Mouse (Mus musculus): ENCODE data around the gene Ikzf1.

Ikzf1 gene

DNA sequence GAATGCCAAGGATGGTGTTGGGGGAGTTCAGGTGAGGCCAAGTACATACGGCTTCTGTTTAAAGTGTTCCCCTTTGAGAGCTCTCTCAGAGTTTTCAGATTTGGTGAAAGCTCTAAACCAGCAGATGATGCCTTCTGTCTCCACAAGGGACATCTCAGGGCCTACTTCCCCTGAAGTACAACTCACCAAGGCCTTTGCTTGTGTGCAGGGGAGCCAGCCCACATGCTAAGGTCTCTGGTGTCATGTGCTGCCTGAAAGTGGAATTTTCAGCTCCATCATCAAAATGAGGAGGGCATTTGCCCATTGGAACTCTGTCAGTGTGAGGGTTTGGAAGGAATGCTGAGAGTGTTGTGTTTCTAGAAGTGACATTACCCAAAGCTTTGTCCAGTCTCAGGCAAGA, 80.6 kb downstream of the Ikzf1 start:
- no peak for DNase-seq (ENCODE audit: low read depth, low spot score)

DNA sequence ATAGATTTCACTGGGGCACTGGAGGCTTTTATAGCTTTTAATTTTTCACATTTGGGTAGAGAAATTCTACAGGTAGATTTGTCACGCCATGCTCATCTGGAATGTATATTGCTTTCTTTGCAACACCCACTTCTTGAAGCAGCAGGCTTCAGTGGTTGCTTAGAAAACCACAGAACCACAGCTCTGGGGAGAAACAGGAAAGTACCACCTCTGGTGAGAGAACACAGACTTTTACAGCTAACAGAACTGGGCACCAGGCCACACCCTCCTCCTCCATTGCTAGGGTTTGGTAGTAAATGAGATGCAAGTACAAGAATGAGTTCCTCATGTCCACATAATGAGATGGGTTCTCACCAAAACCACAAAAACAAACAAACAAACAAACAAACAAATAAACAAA, 81.3 kb downstream of the Ikzf1 start:
- DNase-seq (ENCODE audit: low read depth, low spot score): no peak

DNA sequence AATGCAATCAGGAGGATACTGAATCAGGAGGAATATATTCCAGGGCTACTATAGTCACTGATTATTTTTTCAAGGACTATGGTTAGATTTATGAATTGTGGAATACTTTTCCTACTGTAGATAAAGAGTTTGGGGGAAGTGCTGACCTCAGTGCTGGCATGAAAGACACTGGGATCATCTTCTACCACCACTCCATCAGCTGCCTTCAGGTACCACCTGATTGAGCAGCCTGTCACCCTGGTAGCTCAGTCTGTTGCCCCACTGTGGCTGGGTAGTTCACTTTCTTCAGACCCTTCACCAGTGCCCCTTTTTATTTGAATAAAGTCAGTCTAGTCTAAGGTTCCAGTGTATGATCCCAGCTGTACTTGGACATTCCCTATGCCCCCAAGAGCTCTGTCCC, 81.9 kb downstream of the Ikzf1 start:
- DNase-seq (ENCODE audit: low read depth, low spot score): no peak

DNA sequence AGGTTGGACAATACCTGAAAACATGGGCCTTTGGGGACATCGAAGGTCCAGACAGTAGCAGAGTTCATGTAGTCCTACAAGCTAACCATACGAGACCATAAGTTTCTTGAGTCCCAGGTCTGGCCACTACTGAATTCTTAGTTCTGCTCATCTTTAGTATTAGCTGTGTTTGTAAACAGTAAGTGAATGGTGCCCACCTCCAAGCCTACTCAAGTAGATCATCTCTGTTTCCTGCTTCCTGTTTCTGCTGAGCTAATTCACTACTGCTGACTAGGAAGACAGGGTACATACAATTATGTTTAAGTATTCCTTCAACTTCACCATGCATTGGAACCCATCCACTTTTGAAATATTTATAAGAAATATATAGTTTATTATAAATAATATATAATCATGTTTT, 83.3 kb downstream of the Ikzf1 start:
- DNase-seq (ENCODE audit: low read depth, low spot score): no peak

DNA sequence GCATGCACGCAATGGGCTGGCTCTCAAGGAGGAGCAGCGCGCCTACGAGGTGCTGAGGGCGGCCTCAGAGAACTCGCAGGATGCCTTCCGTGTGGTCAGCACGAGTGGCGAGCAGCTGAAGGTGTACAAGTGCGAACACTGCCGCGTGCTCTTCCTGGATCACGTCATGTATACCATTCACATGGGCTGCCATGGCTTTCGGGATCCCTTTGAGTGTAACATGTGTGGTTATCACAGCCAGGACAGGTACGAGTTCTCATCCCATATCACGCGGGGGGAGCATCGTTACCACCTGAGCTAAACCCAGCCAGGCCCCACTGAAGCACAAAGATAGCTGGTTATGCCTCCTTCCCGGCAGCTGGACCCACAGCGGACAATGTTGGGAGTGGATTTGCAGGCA, 84.5 kb downstream of the Ikzf1 start:
- no peak for DNase-seq (ENCODE audit: low read depth, low spot score)

DNA sequence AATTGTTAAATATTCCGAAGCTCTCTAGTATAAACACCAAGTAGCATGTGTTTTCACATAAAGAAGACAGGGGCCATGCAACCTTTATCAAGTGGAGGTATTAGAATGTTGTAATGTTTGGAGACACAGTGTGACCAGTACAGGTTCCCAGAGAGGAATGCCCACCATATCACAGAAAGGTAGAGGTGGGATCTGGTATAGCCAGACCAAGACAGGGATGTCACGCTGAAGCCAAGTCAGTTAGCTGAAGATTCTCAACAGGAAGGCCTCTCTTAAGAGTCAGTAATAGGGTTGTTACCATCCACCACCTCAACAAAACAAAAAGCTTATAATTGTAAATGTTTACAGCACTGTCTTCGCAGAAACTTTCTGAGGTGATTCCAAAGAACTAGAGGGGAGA, 85.9 kb downstream of the Ikzf1 start:
- no peak for DNase-seq (ENCODE audit: low read depth, low spot score)

DNA sequence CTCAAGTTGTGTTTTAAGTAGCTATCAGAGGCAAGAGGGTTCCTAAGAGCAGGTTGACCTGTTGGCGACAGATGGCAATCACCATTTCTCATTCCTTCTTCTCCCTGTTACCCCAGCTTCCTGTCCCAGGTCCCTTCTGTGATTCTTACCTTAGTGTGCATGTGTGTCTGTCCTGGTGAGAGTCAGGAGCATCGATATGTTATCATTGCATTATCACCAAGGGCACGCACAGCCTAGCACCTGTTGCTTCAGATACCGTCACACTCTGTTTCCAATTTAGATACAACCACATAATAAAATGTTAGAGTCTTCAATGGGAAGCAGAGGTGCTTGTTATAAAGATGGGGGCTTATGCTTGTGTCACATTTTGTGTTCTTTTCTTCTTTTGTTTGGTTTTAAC, 87.4 kb downstream of the Ikzf1 start:
- no peak for DNase-seq (ENCODE audit: low read depth, low spot score)

DNA sequence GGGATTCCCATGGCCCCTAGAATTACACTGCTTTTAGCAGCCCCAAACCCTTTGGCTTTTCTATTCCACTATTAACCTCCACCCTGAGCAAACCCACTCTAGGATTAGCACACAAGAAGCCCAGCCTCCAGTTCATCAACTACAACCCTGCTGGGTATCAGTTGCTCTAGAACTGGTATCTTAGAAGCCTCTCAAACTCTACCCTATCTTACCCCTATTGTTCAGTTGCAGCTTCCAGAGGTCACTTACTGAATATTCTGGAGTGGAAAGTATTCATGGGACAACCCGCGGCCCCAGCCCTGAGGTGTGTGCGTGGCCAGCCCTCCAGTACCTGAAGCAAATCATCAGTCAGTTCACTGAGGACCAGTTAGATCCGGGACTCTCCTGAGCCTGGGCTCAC, 89.6 kb downstream of the Ikzf1 start:
- no peak for DNase-seq (ENCODE audit: low read depth, low spot score)

DNA sequence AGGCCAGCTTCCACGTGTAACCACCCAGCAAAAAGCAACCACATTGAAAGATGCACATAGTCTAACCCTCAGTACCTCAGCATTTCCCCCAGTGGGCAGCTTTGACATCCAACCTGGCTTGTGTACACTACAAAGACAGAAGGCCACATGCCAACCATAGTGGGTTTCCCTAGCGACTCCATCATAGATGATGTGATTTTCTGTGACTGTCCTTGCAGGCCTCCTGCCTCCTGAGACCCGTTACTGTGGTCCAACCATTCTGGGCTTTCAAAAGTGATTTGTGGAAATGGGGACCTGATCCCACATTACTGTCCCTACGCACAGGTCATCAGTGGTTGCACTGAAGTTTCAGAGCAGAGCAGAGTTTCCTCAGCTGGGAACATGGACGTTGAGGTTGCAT, 90.1 kb downstream of the Ikzf1 start:
- no peak for DNase-seq (ENCODE audit: low read depth, low spot score)

DNA sequence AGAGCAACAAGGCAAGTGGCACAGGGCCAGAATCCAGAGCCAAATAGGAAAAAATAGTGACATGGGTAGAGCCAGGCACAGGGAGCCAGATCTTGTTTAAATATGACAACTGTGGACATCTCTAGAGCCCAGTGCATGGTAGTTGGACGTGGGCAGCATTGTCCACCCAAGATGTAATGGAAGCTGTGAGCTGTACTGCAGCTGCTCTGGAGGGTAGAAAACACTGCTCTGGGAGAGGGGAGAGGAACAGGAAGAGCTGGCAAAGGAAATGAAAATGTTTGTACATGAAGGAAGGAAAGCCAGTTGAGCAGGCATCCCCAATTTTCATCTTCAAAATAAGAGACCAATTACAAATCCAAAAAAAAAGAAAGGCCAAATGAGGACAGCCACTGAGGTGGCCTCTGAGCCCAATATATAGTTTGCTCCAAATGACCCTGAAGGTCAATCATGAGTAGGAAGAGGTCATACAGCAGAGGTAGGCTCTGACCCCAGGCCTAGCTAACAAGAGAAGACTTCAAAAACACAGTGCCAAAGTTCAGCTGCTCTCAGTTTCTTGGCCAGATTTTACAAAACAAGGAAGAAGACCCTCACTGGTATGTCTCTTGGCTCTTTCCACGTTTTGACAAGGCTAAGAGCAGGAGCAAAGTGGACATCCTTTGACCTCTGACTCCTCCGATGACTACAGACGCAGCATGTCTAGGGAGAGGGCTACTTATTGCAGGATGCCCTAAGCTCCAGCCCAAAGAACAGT, 91.4 kb downstream of the Ikzf1 start:
- no peak for DNase-seq (ENCODE audit: low read depth, low spot score)

DNA sequence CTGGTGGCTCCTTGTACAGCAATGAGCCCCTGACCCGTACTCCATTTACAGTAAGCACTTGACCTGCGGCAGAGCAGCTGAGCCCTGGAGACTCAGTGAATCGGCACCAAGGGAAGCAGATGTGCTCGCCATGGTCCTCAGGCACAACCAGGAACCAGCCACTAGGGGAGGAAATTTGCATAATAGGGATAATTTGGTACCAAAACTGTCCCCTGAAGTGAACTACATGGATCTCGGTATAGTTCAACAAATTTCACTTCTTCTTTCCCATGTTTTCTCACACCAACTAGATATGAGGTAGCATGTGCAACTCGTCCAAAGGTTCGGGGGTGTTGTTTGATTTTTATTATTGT, 92.0 kb downstream of the Ikzf1 start:
- DNase-seq (ENCODE audit: low read depth, low spot score): no peak

DNA sequence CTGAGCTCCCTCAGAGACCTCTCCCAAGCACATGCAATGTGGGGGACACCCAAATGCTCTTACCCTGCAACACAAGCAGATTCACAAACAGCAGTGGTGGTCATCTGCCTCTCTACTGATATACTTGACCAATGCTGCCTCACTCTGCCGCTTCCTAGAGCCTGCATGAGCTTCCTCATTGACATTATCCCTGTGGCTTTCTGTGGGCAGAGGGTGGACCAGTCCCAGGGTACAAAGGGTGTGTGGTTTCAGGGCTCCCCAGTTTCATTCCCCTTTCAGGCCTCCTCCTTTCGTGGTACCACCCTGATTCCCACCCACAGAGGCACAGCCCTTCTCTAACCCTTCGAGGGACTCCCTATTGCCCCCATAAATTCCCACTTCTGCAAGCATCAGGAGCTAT, 92.4 kb downstream of the Ikzf1 start:
- DNase-seq (ENCODE audit: low read depth, low spot score): no peak

DNA sequence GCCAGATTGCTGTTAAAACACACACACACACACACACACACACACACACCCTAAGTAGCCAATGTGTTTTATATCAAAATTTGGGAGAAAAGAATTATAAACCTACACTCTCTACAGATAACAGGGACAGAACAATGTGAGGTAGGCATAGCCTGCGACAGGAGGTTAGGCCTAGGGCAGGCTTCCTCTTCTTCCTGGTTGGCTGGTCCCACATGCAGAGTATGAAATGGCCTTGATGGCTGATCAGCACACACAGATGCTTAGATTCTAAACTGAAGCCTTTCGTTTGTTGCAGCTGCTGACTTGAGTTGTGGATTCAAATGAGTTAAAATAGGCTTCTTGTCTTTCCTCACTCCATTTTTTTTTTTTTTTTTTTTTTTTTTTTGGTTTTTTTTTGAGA, 93.0 kb downstream of the Ikzf1 start:
- no peak for DNase-seq (ENCODE audit: low read depth, low spot score)

DNA sequence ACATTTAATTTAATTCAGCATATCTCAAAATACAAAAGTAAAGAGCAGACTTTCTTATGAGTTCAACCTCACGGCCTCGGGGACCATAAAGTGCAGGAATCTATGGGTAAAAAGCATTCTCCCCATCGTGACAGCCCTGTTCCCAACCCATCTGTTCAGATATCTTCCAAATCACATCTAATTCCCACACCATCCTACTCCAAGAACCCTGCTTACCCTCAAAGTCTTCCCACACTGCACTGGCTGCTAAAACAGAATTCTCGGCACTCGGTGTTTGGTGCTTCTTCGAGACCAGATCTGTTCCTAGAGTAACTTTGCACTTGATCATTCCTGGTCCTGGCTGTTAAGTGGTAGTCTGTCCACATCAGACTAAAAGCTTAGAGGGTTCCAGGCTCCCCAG, 93.5 kb downstream of the Ikzf1 start:
- no peak for DNase-seq (ENCODE audit: low read depth, low spot score)

DNA sequence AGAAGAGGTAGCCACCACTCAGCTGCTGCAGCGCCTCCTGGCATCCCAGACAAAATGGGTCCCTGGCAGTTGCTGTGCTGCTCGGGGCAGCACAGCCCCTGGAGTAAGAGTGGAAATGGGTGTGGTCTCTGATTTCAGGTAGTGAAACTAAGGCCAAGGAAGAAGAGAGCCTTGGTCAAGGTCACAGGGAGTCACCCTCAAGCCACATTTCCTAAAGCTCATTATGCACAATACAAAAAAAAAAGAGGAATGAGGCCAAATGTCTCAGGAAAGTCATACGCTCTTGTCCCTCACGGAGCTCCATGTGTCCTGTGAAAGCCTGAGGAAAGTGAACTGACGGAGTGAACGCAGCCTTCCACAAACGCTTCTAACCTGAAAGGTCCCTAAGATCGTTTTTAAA, 96.9 kb downstream of the Ikzf1 start:
- no peak for DNase-seq (ENCODE audit: low read depth, low spot score)

DNA sequence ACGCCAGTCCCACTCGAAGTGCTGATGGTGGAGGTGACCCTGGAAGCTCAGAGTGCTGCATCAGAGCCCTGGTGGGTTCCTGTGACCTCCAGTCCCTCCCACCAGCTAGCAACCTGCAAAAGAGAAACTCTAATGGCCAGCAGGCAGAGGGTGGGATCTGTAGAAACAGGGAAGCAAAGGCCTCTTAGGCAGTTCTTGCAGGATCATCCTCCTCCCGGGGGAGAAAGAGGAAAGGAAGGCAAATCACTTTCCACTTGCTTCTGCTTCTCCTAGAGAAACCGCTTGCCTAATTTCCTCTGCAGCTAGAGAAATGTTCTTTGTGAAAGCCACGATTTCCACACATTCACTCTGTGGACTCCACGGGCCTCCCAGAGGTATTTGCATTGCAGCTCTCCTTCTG, 100.7 kb downstream of the Ikzf1 start:
- DNase-seq (ENCODE audit: low read depth, low spot score): no peak

DNA sequence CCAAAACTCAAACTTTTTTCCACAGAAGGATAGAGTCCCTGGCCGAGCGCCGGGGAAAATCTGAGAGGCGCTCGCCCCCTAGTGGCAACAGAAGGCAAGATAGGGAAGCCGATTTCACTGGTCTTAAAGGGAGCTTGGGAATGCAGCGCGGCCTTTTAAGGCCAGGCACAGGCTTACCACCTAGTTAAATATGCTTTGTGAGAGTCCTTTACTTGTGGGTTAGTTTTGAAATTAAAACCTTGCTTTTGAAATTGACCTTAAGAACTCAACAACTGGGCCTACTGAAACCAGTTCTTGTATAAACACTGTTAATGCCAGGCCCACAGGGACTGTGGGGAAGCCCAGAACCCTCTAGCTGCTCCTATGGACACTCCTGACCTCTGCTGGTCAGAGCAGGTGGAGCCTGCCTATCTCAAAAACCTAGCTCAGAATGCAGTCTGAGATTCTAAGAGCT, 103.7 kb downstream of the Ikzf1 start:
- peak; percentile 83 for DNase-seq (ENCODE audit: low read depth, low spot score)

DNA sequence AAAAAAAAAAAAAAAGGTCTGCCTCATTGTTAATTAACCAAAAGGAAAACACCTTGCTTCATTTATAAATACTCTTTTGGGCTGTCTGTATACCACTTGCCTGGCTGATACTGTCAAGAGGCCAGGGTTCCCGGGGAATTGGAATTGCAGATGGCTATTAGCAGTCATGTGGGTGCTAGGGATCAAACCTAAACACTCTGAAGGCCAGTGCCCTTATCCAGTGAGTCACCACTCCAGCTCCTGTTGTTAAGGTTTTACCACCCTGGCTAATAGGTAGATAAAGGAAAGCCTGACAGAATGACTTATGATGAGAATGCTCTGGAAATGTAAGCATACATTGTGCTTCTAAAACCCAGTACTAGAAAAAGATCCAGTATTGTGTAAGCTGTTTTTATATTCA, 109.8 kb downstream of the Ikzf1 start:
- no peak for DNase-seq (ENCODE audit: low read depth, low spot score)

DNA sequence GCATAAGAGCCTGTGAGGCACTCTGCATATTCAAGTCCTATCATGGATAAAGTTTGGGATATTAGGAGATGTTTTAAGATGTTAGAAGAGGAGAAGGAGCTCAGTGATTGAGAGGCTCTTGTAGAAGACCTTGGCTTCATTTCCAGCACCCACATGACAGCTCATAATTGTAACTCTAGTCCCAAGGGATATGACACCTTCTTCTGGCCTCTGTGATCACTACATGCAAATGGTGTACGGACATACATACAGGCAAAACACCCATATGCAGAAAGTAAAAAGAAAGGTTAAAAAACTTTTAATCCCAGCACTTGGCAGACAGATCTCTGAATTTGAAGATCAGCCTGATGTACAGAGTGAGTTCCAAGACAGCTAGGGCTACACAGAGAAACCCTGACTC, 113.9 kb downstream of the Ikzf1 start:
- no peak for DNase-seq (ENCODE audit: low read depth, low spot score)

DNA sequence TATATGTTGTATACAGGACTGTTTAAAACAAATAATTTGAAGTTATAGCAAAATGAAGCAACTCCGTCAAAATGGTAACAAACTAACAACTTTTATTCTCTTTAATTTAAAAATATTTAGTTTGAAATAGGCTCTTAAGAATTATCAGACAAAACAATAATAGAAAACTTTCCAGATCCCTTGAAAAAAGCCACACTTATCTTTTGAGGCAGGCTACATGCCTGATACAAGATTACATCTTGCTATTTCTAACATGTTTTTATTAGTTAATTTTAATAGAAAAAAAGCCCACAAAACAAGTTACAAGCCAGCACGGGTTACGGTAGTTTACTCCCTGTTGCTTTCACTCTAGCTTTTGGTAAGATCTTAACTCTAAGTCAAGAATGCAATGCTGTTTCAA, 115.5 kb downstream of the Ikzf1 start:
- DNase-seq (ENCODE audit: low read depth, low spot score): no peak

DNA sequence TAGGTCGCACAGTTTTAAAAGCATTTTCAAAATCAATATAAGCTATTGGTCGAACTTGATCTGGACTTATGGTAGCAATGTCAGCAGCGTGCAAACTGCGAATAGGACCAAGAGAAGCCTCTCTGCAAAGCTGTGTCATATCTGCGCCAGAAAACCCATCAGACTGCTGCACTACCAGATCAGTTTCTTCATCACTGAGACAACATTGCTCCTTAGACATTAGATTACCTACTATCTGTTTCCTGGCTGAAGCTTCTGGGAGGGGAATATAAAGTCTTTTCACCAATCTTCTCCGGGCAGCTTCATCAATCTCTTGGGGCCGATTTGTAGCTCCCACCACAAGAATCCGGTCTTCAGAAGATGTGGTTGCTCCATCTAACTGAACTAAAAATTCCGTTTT, 116.3 kb downstream of the Ikzf1 start:
- no peak for DNase-seq (ENCODE audit: low read depth, low spot score)

DNA sequence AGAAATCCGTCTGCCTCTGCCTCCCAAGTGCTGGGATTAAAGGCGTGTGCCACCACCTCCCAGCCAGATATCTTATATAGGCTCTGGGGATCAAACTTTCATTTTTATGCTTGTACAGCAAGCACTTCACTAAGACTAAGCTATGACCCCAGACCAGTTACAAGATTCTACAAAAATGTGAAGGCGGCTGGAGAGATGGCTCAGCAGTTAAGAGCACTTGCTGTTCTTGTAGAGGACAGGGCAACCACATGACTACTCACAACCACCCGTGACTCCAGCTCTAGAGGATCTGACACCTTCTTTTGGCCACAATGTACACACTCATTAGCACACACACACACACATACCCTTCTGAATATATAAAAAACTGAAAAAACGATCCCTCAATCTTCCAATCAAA, 119.6 kb downstream of the Ikzf1 start:
- DNase-seq (ENCODE audit: low read depth, low spot score): no peak

DNA sequence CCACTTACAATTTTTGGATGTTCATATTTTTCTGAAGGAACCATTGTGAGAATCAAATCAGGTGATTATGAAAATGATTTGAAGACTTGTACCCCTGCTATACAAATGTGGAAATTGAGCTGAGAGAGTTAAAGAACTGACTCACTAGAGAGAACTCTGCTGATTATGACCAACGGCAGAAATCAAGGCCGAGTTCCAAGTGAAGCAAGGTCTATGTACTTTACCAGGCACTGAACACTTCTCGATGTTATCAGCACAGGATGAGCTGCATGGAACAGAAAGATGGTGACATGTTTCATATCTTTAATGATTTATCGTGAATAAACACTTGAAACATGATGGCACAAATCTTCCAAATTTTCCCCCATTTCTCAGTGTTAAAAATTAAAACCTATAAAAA, 121.1 kb downstream of the Ikzf1 start:
- DNase-seq (ENCODE audit: low read depth, low spot score): no peak
